In genomic region chr9:82952330-82952729, GRCm38 (mm10) we compare ENCODE assay signal across 18 mouse cellular contexts.
"Had no signal": no experiment of that assay in that cellular context is flagged by ENCODE, and none has a peak within 500 bp of the region (broad histone marks: within the 10 kb centered on the region; RNA-seq: fewer than 3 reads in every experiment).

No protein-coding gene starts in this region.

- H3K4me3 ChIP-seq: midbrain, embryonic 12.5 days; myocyte; neural tube, embryonic 13.5 days; neural tube, embryonic 15.5 days had no signal

- H3K27ac ChIP-seq: midbrain, embryonic 12.5 days; neural tube, embryonic 13.5 days; neural tube, embryonic 15.5 days had no signal

- ATAC-seq: midbrain, embryonic 16.5 days had no signal

- DNase-seq: lung, adult 18-20 months; lung, embryonic 14.5 days; lung, postnatal 10 days; lung, postnatal 4 days; midbrain, embryonic 14.5 days; retina, postnatal 1 day; right cerebral cortex, adult 18-20 months; right cerebral cortex, postnatal 25 days; right cerebral cortex, postnatal 4 days; spleen, adult 18-20 months; thymus, adult 18-20 months; thymus, postnatal 14 days; thymus, postnatal 36 days had no signal

- H3K9me3 ChIP-seq: midbrain, embryonic 12.5 days; neural tube, embryonic 13.5 days; neural tube, embryonic 15.5 days had no signal

- H3K27me3 ChIP-seq: midbrain, embryonic 12.5 days; neural tube, embryonic 13.5 days; neural tube, embryonic 15.5 days had no signal

- H3K4me2 ChIP-seq: lung, embryonic 14.5 days; midbrain, embryonic 12.5 days; neural tube, embryonic 13.5 days; neural tube, embryonic 15.5 days had no signal

- H3K4me1 ChIP-seq: neural tube, embryonic 13.5 days; neural tube, embryonic 15.5 days had no signal

- H3K9ac ChIP-seq: lung, embryonic 14.5 days; midbrain, embryonic 12.5 days; neural tube, embryonic 13.5 days; neural tube, embryonic 15.5 days had no signal
